Mouse (Mus musculus) myocyte (in vitro differentiated cells): ENCODE measurements around the gene 1700023F06Rik. TPM values are rescaled to one million over a fixed set of nuclear protein-coding genes. Genes with fewer than 3 reads are reported as not detected.

Source experiments
- H3K27me3 ChIP-seq: one replicate; pipeline ENCODE4 v1.6.1; 2011; ENCODE audit not compliant: control insufficient read depth, insufficient read depth, insufficient read length
- H3K36me3 ChIP-seq: one replicate; pipeline ENCODE4 v1.6.1; 2011; ENCODE audit not compliant: control insufficient read depth, insufficient read depth
- H3K4me2 ChIP-seq: one replicate; pipeline ENCODE4 v1.6.1; 2011; ENCODE audit warnings: low read depth, control low read depth
- H3K4me3 ChIP-seq: one replicate; pipeline ENCODE4 v1.5.1; 2011; ENCODE audit warnings: mild to moderate bottlenecking, control low read depth, moderate library complexity
- H3K79me2 ChIP-seq: one replicate; pipeline ENCODE4 v1.6.1; 2011; ENCODE audit not compliant: control insufficient read depth, insufficient read depth
- H3ac ChIP-seq: one replicate; pipeline ENCODE4 v1.6.1; 2011; ENCODE audit not compliant: control insufficient read depth, insufficient read length
- CEBPB ChIP-seq: IDR thresholded peaks from 2 replicates; pipeline ENCODE4 v1.6.1; 2011; ENCODE audit warnings: mild to moderate bottlenecking, moderate library complexity; ENCODE audit not compliant: poor library complexity, insufficient read depth, severe bottlenecking
- E2F4 ChIP-seq: IDR thresholded peaks from one replicate; pipeline ENCODE4 v1.6.1; 2011; ENCODE audit warnings: mild to moderate bottlenecking, control low read depth, moderate library complexity; ENCODE audit not compliant: insufficient read depth
- MAX ChIP-seq: IDR thresholded peaks from one replicate; pipeline ENCODE4 v1.6.1; 2011; ENCODE audit warnings: low read depth, mild to moderate bottlenecking, control low read depth
- MYOD1 ChIP-seq, 3 experiments: IDR thresholded peaks; one replicate each; pipeline ENCODE4 v1.6.1; 2011; ENCODE audit warnings: control low read depth in 2 of 3, low read depth in 2 of 3, mild to moderate bottlenecking in 2 of 3, moderate library complexity in 1 of 3; ENCODE audit not compliant: insufficient read length in 2 of 3, control insufficient read depth in 1 of 3
- MYOG ChIP-seq, 3 experiments: IDR thresholded peaks; one replicate each; pipeline ENCODE4 v1.6.1; 2011; ENCODE audit warnings: control low read depth in 2 of 3, low read depth in 2 of 3, mild to moderate bottlenecking in 2 of 3; ENCODE audit not compliant: insufficient read length in 2 of 3, control insufficient read depth in 1 of 3, insufficient read depth in 1 of 3
- POLR2A ChIP-seq: IDR thresholded peaks from one replicate; pipeline ENCODE4 v1.6.1; 2011; ENCODE audit warnings: low read depth, mild to moderate bottlenecking, control low read depth, moderate library complexity; ENCODE audit not compliant: insufficient read length
- POLR2AphosphoS2 ChIP-seq: IDR thresholded peaks from one replicate; pipeline ENCODE4 v1.6.1; 2011; ENCODE audit warnings: low read depth, control low read depth; ENCODE audit not compliant: insufficient read length
- REST ChIP-seq: IDR thresholded peaks from one replicate; pipeline ENCODE4 v1.6.1; 2011; ENCODE audit warnings: mild to moderate bottlenecking, control low read depth, moderate library complexity; ENCODE audit not compliant: insufficient read depth, insufficient read length
- SRF ChIP-seq: IDR thresholded peaks from one replicate; pipeline ENCODE4 v1.6.1; 2011; ENCODE audit warnings: low read depth; ENCODE audit not compliant: control insufficient read depth, insufficient read length
- TCF12 ChIP-seq: IDR thresholded peaks from one replicate; pipeline ENCODE4 v1.6.1; 2011; ENCODE audit warnings: mild to moderate bottlenecking, control low read depth; ENCODE audit not compliant: poor library complexity, insufficient read depth, severe bottlenecking
- TCF3 ChIP-seq: IDR thresholded peaks from one replicate; pipeline ENCODE4 v1.6.1; 2011; ENCODE audit warnings: low read depth, control low read depth; ENCODE audit not compliant: insufficient read length
- USF1 ChIP-seq: IDR thresholded peaks from one replicate; pipeline ENCODE4 v1.6.1; 2011; ENCODE audit warnings: low read depth, mild to moderate bottlenecking, control low read depth, moderate library complexity
- polyA plus RNA-seq: library from polyadenylated mRNA; unstranded; fragments of >200 nt; fragmentation: generic; extraction: Trizol; gene quantifications from one replicate; pipeline ENCODE4 v1.2.1, GENCODE M21; 2012; ENCODE audit warnings: missing spikeins

Gene 1700023F06Rik
- polyA plus RNA-seq, 1 experiment = not detected

DNA sequence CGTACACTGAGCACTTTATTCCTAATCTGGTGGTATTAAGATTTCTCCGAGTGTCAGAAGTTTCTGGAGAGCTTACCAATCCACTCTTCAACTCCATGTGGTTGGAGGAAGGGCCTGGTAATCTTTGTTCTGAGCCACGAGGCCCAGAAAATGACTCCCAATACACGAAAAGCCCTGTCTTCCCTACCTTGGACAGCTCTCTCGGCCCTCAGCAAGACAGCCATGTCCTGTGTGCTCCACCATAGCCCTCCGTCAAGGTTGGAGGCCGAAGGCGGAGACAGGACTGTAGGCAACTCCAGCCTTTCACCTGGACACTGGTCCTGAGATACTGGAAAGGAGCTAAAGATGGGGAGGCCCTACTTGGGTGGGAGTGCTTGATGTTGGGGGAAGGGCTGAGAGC, 1.9 kb upstream of the 1700023F06Rik start:
- Histone ChIP-seq H3K36me3 (no peaks in the 10 kb centered on the region), H3ac (no peak overlapping the region), H3K4me2 (no peak overlapping the region), H3K4me3 (no peak overlapping the region), H3K79me2 (no peaks in the 10 kb centered on the region), H3K27me3 (peaks cover 13% of the 10 kb centered on the region)
- peak; percentile 76 for TF ChIP-seq REST
- TF ChIP-seq MYOG (IDR thresholded peaks at IDR 0.05; ENCODE audit: control insufficient read depth in 1 of 3, insufficient read depth in 1 of 3, insufficient read length in 2 of 3, low read depth in 2 of 3) = no peak
- TF ChIP-seq MAX = no peak
- no peak for TF ChIP-seq POLR2A
- no peak for TF ChIP-seq CEBPB
- no peak for TF ChIP-seq E2F4

- TF ChIP-seq REST (no peak), TCF12 (no peak), POLR2AphosphoS2 (no peak), USF1 (no peak), SRF (no peak)
- Histone ChIP-seq H3K27me3 (peaks cover 13% of the 10 kb centered on the region), H3K79me2 (no peaks in the 10 kb centered on the region)
Observed at GRCm38 (mm10) chr11:103206203-103206602, 2.2 kb downstream of the 1700023F06Rik start.

GRCm38 (mm10) chr11:103202376-103202775, 6.0 kb downstream of the 1700023F06Rik start:
- H3K27me3 ChIP-seq = peaks cover 12% of the 10 kb centered on the region
- TF ChIP-seq REST (no peak), MYOD1 (IDR thresholded peaks at IDR 0.05; ENCODE audit: control insufficient read depth in 1 of 3, insufficient read length in 2 of 3, low read depth in 2 of 3) (no peak), TCF12 (no peak), POLR2A (no peak), E2F4 (no peak), MAX (no peak), CEBPB (no peak)
- H3K36me3 ChIP-seq = no peaks in the 10 kb centered on the region
- H3K4me3 ChIP-seq = no peak overlapping the region
- no peaks in the 10 kb centered on the region for H3K79me2 ChIP-seq
- H3K4me2 ChIP-seq = no peak overlapping the region
- H3ac ChIP-seq = no peak overlapping the region

More at GRCm38 (mm10) chr11:103206203-103206602, 2.2 kb downstream of the 1700023F06Rik start:
- Histone ChIP-seq H3ac (no peak overlapping the region), H3K4me2 (no peak overlapping the region), H3K4me3 (no peak overlapping the region), H3K36me3 (no peaks in the 10 kb centered on the region)

DNA sequence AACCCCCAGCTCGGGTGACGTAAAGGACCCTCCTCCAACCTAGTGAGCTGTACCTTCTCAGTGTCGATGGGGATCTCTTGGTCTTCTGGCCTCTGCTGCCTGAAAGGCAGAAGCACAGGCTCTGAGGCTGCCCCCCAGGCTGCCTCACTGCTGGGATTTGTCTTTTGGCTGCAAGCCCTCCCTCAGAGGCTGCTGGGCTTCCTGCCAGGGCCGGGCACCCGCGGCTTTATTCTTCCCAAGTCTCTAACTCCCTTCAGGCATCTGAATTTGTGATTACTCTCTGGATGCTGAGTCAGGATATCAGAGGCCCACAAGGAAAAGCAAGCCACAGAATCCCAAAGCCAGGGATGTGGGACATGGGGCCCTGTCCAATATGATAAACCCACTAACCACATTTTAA, 6.7 kb downstream of the 1700023F06Rik start:
- H3ac ChIP-seq = no peak overlapping the region
- no peaks in the 10 kb centered on the region for H3K36me3 ChIP-seq
- H3K27me3 ChIP-seq = peaks cover 19% of the 10 kb centered on the region
- no peak overlapping the region for H3K4me3 ChIP-seq
- no peaks in the 10 kb centered on the region for H3K79me2 ChIP-seq
- TF ChIP-seq CEBPB (no peak), REST (no peak)
- H3K4me2 ChIP-seq = peak overlapping the region; percentile 7

DNA sequence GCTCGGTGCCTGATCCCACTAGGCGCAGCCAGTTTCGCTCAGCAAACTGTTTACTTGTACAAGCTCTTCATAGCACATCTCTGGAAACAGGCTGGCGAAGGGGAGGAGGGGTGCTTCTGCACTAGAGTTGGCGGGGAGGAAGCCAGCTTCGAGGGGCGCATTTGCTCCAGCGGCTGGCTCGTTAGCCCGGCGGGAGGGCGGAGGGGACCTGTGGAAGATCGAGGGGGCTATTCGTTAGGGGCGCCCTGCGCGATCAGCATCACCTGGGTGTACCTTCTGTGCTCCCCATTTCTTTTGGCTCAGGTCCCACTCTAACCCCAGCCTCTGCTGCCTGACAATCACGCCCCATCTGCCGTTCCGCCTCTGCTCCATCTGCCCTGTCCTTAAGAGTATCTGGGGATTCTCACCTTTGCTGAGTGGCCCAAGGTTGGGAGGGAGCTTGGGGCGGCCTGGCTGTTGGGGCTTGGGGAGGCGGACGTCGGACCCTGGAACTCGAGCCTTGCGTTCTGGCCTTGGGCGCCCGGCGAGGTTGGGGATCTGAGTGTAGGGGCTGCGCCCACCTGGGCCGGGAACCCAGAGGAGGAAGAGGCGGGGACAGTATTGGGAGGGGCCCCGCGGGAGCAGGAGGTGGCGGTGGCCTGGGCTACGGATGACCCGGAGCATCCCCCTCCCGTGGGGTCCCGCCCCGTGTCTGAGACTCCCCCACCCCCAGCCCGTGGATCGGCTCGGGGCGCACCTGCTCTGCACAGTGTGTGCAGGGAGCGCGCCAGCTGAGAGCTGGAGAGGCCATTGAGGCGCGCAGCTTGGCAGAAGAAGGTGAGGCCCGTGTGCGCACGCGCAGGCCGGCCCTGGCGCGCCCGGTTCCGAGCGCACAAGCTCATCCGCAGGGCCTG, 9.2 kb downstream of the 1700023F06Rik start:
- no peak for TF ChIP-seq REST
- no peak for TF ChIP-seq MYOD1 (IDR thresholded peaks at IDR 0.05; ENCODE audit: control insufficient read depth in 1 of 3, insufficient read length in 2 of 3, low read depth in 2 of 3)
- TF ChIP-seq POLR2A = no peak
- TF ChIP-seq TCF12 = no peak
- TF ChIP-seq TCF3 = no peak
- no peak for TF ChIP-seq E2F4
- TF ChIP-seq CEBPB = no peak
- no peak for TF ChIP-seq MYOG (IDR thresholded peaks at IDR 0.05; ENCODE audit: control insufficient read depth in 1 of 3, insufficient read depth in 1 of 3, insufficient read length in 2 of 3, low read depth in 2 of 3)
- TF ChIP-seq MAX = no peak
- no peak for TF ChIP-seq POLR2AphosphoS2
- TF ChIP-seq USF1 = no peak
- no peak for TF ChIP-seq SRF
- H3K79me2 ChIP-seq = no peaks in the 10 kb centered on the region
- no peak overlapping the region for H3K4me2 ChIP-seq
- H3K36me3 ChIP-seq = no peaks in the 10 kb centered on the region
- peaks cover 22% of the 10 kb centered on the region for H3K27me3 ChIP-seq
- H3K4me3 ChIP-seq = no peak overlapping the region
- no peak overlapping the region for H3ac ChIP-seq
